Mouse (Mus musculus): ENCODE measurements around the gene Htr6. TPM values are rescaled to one million over a fixed set of nuclear protein-coding genes. Genes with fewer than 3 reads are reported as not detected.

The Htr6 gene
- total RNA-seq, 1 experiment from 2014 or later = not detected

DNA sequence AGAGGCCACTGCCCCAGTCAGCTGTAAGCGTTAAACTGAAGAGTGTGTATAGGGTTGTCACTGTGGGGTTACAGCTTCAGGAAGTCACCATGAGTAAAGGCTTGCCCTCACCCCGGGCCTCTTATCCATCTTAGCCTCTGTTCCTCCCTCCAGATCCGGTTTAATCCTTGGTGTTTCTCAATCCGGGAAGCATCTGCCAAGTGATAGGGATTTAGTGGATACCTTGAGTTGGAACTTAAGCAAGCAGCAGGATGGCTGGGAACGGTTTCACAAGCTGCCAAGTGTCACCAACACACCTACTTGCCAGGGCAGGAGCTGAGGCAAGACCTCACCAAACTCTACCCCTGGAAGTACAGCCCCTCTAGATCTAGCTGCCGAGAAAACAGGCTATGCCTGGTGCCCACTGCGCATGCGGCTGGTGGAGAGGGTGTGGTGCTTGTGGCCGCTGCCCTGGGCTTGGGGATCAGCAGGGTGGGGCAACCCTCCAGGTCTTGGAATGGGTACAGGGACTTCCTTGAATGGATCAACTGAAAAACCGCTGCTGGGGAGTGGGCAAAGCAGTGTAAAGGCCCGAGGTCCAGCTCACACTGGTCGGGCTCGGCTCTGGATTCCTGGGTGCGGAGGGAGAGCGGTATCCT, 15.1 kb upstream of the Htr6 start:
- no peak for ATAC-seq (ENCODE audit: extremely low read depth, insufficient number of reproducible peaks, low FRiP score, poor library complexity, severe bottlenecking)

DNA sequence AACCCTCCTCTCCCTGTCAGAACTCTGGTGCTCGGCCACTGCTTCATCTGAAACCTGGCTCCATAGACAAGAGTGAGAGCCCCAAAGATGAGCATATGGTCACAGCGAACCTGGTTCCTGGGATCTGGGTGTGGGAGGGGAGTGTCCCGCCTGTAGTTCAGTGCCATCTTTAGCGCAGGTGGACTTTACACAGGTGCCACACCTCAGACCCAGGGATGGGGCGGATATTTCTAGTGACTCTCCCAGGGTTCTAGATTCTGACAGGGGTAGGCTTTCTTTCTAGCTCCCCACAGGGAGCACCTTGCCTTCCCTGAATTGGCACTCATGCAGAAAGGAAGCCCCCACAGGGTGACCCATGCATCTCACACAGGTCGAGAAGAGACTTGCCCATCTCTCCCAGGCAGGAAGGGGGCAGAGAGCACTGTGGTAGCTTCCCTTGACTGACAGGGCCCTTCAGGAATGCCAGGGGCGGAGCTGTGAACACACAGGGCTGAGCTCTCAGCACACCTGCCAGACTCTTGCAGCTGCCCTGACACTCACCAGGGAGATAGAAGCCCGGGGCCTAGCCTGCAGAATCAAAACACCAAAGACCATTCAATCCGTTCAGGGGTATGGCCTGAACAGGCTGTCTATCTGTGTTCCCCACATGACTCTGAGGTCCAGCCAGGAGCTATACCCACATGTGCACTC, 13.8 kb upstream of the Htr6 start:
- no peak for ATAC-seq (ENCODE audit: extremely low read depth, insufficient number of reproducible peaks, low FRiP score, poor library complexity, severe bottlenecking)

DNA sequence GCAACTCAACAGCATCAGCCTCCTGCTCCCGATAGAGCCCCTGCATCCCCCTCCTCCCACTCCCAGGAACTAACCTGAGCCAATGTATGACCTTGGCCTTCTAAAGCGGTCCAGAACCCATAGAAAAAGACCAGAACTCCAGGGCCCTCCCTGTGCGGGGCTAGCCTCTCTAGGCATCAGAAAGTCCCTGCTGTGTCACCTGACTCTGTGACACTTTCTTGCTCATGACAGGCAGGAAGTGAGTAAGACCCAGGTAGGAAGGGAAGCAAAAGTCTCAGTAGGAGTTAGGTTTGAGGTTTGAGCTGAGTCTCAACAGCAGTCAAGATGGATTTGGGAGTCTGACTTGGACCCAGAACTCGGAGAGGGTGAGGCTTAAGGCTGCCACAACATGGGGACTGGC, 11.6 kb upstream of the Htr6 start:
- ATAC-seq (ENCODE audit: extremely low read depth, insufficient number of reproducible peaks, low FRiP score, poor library complexity, severe bottlenecking) = no peak

DNA sequence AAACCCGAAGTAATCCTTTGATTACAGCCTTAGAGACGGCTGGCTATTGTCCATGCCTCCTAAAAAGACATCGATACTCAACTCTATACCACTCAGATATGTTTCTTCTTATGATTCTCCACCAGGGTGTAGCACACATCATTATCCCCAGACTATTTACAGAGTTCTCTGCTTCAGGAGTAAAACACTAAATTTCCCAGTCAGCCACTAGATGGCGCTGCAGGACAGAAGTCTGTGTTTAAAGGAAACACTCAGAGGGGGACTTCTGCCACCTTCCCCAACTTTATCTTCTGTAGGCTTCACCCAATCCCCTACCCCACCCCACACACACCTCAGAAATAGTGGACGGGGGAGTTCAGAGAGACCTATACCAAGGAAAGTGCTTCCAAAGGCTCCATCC, 10.7 kb upstream of the Htr6 start:
- ATAC-seq (ENCODE audit: extremely low read depth, insufficient number of reproducible peaks, low FRiP score, poor library complexity, severe bottlenecking) = no peak

DNA sequence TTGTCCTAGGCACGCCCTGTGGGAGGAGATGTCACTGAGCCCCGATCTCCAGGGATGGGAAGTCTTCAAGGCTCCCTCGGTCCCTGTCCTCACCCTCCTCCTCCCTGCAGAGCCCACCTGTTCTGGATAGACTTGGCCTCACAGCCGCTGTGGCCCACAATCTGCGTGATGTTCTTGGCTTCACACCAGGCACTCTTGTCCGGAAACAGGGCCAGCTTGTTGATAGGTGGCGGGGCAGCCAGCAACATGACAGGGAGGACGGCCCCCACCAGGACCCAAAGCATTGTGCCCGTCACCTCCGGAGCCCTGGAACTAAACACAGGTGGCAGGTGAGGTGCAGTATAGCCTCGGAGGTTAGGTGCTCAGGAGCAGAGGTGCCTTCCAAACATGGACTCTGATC, 10.0 kb upstream of the Htr6 start:
- ATAC-seq (ENCODE audit: extremely low read depth, insufficient number of reproducible peaks, low FRiP score, poor library complexity, severe bottlenecking) = no peak

DNA sequence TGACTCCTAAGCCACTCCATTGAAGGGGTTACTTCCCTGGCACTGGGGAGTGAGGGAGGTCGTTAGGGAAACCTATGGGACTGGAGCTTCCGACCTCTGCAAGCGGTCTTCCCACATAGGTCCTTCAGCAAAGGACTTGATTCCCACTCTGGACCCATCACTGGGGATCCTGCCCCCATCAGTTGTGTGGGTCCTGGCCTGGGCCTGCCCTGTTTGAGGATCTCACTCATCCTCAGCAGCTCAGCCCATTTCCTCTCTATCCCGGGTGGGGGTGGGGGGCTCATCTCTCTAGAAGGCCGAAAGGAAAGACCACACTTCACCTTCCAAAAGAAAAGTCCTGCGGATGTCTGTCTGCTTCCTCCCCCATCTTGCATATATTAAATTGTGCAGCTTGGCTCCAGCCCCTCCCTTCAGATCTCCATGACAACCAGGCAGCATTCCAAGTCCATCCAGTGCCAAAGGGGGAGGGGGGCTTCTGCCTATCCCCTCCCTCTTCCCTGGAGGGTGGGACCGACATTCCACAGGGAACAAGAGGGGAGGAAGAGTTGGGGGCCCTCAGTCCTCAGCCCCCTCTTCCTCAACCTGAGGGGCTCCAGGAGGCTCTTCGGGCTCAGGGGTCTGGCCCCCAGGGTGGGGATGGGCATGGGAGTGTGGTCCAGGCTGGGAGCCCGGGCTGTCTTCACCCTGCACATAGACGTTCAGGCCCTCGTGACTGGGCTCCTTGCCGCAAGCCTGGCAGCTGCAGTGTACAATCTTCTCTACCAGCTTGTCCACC, 7.6 kb upstream of the Htr6 start:
- ATAC-seq (ENCODE audit: extremely low read depth, insufficient number of reproducible peaks, low FRiP score, poor library complexity, severe bottlenecking) = no peak

DNA sequence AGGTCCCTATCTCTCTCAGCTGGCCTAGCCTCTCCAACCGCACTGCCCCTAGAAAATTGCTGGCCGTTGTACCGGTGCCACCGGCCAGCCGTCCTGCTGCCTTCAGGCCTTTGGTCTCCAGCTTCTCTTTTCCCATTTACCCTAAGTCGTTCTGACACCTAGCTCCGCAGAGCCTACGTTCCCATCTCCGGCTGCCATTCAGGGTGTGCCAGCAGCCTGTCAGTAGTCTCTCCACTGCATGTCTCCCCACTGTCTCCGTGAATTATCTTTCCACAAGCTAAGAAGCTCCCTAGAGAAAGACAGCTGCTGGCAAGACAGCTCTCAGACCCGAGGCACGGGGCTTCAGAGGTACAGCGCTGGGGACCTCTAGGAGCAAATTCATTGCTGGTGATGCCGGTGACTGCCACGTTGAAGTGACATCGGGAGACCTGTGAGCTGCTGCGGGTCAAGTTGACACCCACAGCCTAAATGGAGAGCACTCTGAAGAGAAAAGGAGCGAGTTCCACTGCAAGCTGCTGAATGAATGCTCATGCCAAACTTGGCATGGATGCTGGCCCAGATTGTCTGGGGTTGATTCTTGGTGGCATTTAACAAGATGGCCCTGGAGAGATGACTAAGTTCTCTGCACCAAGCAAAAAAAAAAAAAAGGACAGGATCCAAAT, 6.0 kb upstream of the Htr6 start:
- no peak for ATAC-seq (ENCODE audit: extremely low read depth, insufficient number of reproducible peaks, low FRiP score, poor library complexity, severe bottlenecking)

DNA sequence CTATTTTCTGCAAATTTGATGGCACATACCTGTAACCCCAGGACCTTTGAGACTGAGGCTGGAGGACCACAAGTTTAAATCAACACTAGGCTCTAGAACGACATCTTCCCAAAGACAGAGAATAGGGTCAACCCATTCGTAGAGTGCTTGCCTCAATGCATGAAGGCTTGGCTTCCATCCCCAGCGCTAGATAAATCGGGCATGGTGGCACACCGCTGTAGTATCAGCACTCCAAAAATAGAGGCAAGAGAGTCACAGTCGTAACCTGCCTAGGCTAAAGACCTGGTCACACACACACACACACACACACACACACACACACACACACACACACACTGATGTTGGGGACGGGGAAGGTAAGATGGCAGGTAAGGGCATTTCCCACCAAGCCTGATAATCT, 4.9 kb upstream of the Htr6 start:
- ATAC-seq (ENCODE audit: extremely low read depth, insufficient number of reproducible peaks, low FRiP score, poor library complexity, severe bottlenecking) = no peak

DNA sequence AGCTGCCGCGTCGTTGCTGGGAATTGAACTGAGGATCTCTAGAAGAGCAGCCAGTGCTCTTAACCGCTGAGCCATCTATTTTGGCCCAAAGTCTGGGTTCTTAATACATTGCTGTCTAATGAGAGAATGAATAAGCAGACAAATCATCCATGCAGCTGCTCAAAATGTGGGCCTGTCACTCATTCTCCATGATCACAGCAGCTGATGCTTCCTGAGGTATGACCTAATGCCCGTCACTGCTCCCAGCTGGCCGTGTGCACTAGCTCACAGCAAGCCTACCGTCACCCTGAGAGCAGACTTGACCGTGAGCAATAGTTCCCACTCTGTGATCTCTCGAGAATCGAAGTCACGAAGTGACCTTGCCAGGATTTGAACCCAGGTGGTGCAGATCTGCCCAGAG, 4.1 kb upstream of the Htr6 start:
- ATAC-seq (ENCODE audit: extremely low read depth, insufficient number of reproducible peaks, low FRiP score, poor library complexity, severe bottlenecking) = no peak

DNA sequence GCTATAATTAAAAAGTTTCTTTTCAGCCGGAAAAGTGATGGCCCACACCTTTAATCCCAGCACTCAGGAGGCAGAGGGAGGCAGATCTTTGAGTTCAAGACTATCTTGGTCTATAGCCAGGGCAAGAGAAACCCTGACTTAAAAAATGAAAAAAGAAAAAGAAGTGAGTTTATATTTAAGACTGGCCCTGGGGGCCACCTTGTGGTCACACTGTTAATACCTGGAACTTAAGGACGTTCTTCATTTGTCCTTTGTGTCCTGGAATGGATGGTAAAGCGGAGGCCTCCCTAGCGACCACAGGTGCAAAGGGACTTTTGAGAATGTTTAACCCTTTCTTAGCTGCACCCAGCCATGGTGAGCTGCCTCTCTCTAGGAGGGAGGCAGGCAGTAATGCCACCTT, 3.4 kb upstream of the Htr6 start:
- ATAC-seq (ENCODE audit: extremely low read depth, insufficient number of reproducible peaks, low FRiP score, poor library complexity, severe bottlenecking) = no peak

DNA sequence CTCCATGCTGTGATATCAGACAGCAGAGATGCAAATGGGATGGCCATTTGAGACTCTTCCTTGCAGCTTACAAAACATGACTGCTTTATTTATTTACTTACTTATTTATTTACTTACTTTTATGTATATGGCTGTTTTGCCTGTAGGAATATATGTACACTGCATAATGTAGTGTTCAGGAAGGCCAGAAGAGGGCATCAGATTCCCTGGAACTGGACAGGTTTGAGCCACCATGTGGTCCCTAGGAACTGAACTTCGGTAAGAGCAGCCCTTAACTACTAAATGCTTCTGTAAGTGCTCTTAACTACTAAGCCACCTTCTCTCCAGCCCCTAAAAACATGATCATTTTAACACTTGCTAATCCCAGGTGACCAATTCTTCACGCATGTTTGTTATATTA, 2.9 kb upstream of the Htr6 start:
- no peak for ATAC-seq (ENCODE audit: extremely low read depth, insufficient number of reproducible peaks, low FRiP score, poor library complexity, severe bottlenecking)

DNA sequence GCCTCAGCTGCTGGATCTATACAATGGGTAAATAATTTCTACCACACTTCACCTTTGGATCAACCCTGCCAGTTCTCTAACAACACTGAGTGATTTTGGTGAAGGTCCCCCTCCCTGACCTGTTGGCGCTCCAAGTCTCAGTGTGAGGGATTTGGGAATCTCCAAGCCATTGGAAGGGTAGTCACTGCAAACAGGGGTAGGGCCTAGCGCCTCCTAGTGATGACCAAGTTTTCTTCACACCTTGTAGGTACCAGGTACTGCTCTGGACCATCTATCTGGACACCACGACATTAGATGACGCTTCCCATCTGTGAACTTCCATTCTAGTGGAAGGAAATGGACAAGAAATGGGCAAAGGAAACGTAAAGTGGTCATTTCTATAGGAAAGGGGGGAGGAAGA, 545 bp upstream of the Htr6 start:
- ATAC-seq (ENCODE audit: extremely low read depth, insufficient number of reproducible peaks, low FRiP score, poor library complexity, severe bottlenecking) = no peak

DNA sequence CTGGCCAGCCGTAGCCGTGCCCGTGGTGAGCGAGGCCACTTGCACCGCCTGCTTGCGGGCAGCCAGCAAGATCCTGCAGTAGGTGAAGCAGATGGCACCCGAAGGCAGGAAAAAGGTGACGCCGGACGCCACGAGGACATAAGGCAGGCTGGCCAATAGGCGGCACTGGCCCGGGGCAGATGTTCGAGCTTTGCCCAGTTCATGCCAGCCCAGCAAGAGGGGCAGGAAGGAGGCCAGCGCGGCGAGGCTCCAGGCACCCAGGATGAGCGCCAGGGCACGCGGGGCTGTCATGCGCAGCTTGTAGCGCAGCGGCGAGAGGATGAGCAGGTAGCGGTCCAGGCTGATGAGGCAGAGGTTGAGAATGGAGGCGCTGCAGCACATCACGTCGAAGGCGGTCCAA, 1.3 kb downstream of the Htr6 start:
- no peak for ATAC-seq (ENCODE audit: extremely low read depth, insufficient number of reproducible peaks, low FRiP score, poor library complexity, severe bottlenecking)

DNA sequence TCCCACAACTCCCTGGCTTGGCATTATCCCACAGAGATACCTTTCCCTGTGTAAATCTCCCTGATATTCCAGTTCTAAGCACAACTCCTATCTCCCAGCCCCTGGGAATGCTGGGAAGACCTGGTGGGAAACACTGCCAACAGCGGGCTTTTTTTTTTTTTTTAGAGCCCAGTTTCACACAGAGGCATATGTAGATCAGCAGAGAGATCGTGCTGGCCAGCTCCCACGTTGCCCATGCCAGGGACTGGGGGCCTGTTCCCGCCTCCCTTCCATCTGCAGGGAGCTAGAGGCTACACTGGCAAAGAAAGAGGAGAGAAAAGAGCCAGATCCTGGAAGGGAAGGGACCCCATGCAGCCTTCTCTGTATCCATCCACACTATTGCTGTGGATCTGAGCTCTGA, 7.1 kb downstream of the Htr6 start:
- no peak for ATAC-seq (ENCODE audit: extremely low read depth, insufficient number of reproducible peaks, low FRiP score, poor library complexity, severe bottlenecking)

DNA sequence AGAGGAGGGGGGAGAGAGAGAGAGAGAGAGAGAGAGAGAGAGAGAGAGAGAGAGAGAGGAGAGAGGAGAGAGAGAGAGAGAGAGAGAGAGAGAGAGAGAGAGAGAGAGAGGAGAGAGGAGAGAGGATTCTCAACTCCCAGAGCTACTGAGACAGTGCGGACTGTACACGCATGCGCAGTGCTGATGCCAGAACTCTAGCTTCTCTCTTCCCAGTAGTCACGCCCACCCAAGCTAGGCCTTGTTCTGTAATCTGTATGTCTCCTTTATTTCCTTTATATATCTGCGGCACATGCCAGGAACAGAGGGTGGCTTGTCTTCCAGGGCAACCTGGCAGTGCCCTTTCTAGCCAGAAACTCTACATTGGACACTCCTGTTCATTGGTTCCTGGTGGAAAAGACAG, 10.5 kb downstream of the Htr6 start:
- no peak for ATAC-seq (ENCODE audit: extremely low read depth, insufficient number of reproducible peaks, low FRiP score, poor library complexity, severe bottlenecking)

DNA sequence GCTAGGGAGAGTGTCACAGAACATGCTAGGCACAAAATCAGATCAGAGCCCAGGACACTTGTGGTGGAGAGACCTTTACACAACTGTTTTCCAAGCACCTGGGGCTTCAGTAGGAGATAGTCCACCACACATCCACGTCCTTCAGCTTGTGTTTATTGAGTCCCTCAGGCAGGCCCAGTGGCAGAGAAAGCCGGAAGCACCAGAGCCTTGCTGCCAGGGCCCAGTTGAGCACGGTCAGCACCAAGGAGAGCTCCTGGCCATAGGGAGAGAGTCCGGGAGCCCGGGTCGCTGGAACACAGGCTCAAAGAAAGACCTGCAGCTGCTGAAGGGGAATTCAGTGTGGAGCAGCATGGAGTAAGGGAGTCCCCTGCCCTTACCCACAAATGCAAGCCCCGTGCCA, 15.8 kb downstream of the Htr6 start:
- no peak for ATAC-seq (ENCODE audit: extremely low read depth, insufficient number of reproducible peaks, low FRiP score, poor library complexity, severe bottlenecking)

DNA sequence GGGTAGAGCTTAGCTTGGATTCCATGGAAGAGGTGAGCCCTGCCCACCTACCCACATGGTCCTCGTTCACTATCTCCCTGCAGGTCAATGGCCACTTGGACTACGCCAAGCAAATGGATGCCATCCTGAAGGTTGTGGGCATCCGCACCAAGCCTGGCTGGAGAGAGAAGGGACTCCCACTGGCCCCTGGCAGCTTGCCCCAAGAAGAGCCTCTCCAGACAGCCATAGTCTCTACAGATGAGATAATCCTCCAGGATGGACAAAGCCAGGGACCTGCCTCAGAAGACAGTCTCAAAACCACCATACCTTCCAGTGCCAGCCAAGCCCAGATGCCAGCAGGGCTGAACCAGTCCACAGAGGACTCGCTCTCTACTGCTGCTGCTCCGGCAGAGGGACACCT, 17.3 kb downstream of the Htr6 start:
- no peak for ATAC-seq (ENCODE audit: extremely low read depth, insufficient number of reproducible peaks, low FRiP score, poor library complexity, severe bottlenecking)

DNA sequence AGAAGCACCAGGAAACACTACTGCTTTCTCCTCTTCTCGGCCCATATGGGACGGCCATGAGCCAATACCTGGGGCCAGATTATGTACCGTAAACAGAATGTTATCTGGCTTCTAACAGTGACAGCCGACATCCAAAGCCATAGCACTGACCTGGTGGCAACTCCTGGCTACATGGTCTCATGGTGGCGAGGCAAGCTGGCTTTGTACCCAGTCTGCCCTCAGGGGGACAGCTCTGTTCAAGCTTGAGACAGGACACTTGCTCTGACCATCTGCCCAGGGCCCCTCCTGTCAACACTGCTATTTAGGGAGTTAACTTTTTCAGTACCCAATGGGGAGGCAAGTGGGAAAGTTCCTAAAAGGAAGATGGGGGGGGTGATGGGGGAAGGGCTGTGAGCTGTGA, 18.1 kb downstream of the Htr6 start:
- no peak for ATAC-seq (ENCODE audit: extremely low read depth, insufficient number of reproducible peaks, low FRiP score, poor library complexity, severe bottlenecking)

DNA sequence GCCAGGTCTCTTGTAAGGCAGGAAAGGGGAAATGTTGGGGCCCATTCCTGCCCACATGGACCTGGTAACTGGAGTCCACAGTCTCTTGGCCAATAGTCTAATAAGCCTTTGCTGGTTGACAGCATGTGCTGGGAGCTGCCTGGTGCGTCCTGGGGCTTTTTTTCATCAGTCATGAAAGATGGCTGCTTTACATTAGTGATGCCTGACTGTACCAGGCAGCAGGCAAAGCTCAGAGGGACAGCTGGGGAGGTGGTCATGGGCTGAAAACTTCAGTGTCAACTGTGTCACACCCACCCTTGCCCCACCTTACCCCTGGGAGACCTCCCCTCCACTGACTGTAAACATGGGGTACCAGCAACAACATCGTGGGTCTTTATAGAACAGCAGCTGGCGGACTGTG, 19.6 kb downstream of the Htr6 start:
- no peak for ATAC-seq (ENCODE audit: extremely low read depth, insufficient number of reproducible peaks, low FRiP score, poor library complexity, severe bottlenecking)

DNA sequence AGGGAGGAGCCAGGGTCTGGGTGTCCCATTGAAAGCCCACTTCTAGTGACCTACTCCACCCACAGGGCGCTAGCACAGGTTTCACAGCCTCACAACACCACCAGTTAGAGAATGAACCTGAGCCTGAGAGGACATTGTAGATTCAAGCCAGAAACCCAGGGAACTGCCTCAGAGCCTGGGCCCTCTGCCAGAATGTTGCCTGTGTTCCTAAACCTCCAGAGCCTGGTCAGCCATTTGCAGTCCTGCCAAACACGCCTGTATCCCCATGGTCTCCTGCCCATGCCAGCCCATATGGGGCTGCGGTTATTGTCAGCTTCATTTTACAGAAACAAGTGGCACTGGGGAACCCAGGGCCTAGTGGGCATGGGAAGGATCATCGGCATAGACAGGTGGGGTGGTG, 20.0 kb downstream of the Htr6 start:
- no peak for ATAC-seq (ENCODE audit: extremely low read depth, insufficient number of reproducible peaks, low FRiP score, poor library complexity, severe bottlenecking)
